Mouse (Mus musculus): Measurements from ENCODE around the gene Itgb5. TPM values are rescaled to one million over a fixed set of nuclear protein-coding genes. Genes with fewer than 3 reads are reported as not detected.

Gene Itgb5
- polyA plus RNA-seq, 1 experiment from 2014 or later = 13.5 TPM

GRCm38 (mm10) chr16:33953008-33953407, 123.5 kb downstream of the Itgb5 start:
- Histone ChIP-seq H3K4me1 (ENCODE audit: control insufficient read depth, insufficient read depth, low read length) (no peaks in the 10 kb centered on the region), H3K27ac (ENCODE audit: low read length) (no peak overlapping the region), H3K9ac (ENCODE audit: low read depth, low read length) (no peak overlapping the region), H3K9me3 (replicated peaks; ENCODE audit: control insufficient read depth, low read length, poor library complexity, severe bottlenecking) (no peaks in the 10 kb centered on the region), H3K4me3 (ENCODE audit: low read depth, low read length) (no peak overlapping the region), H3K27me3 (ENCODE audit: control insufficient read depth, insufficient read depth, low read depth, low read length) (no peaks in the 10 kb centered on the region), H3K36me3 (ENCODE audit: control insufficient read depth, insufficient read depth, low read length) (peaks cover 35% of the 10 kb centered on the region), H3K4me2 (ENCODE audit: low read length) (no peak overlapping the region)
- no peak for ATAC-seq
- WGBS = 87% methylated on average over 4 of the region's 4 CpGs

DNA sequence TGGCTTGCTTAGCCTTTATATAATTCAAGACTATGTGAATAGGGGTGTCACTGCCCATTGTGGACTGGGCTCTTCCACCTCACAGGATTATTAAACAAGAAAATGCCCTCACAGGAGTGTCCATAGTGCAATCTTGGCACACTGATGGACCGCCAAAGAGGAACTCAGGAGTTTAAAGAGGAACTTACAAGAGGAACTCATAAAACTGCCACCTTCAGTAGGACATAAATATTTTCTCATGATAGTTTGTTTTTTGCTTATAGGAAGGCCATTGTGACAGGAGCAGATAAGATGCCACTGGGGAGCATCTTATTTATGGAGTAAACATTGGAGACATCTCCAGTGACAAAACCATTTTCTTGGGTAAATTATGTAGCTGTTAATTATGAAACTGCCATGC, 125.3 kb downstream of the Itgb5 start:
- ATAC-seq = no peak
- Histone ChIP-seq H3K4me3 (ENCODE audit: low read depth, low read length) (no peak overlapping the region), H3K36me3 (ENCODE audit: control insufficient read depth, insufficient read depth, low read length) (peaks cover 38% of the 10 kb centered on the region), H3K9me3 (replicated peaks; ENCODE audit: control insufficient read depth, low read length, poor library complexity, severe bottlenecking) (no peaks in the 10 kb centered on the region), H3K27ac (ENCODE audit: low read length) (no peak overlapping the region), H3K27me3 (ENCODE audit: control insufficient read depth, insufficient read depth, low read depth, low read length) (no peaks in the 10 kb centered on the region), H3K4me2 (ENCODE audit: low read length) (no peak overlapping the region), H3K4me1 (ENCODE audit: control insufficient read depth, insufficient read depth, low read length) (no peaks in the 10 kb centered on the region), H3K9ac (ENCODE audit: low read depth, low read length) (no peak overlapping the region)
- 92% methylated on average over 1 of the region's 1 CpGs for WGBS

DNA sequence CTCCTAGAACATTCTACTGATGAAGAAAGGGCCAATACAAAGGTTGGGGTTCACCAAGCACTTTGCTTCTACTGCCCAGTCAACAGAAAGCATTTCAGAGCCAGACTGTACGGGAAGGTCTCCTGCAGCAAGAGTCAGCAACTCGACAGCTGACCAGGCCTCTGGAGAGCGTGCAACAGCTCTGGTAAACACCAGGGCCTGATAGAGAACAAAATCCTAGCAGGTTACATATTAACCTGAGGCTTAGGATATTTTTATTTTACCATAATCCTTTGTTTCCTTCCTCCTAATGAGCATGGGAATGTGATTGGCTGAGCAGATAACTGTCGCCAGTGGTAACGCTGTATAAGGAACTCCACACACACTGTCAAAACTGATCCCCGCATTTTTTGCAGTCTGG, 134.0 kb downstream of the Itgb5 start:
- Histone ChIP-seq H3K4me3 (ENCODE audit: low read depth, low read length) (no peak overlapping the region), H3K36me3 (ENCODE audit: control insufficient read depth, insufficient read depth, low read length) (peaks cover 24% of the 10 kb centered on the region; the same call in 1 of the 2 replicates), H3K4me1 (ENCODE audit: control insufficient read depth, insufficient read depth, low read length) (peaks cover 10% of the 10 kb centered on the region), H3K27me3 (ENCODE audit: control insufficient read depth, insufficient read depth, low read depth, low read length) (no peaks in the 10 kb centered on the region), H3K4me2 (ENCODE audit: low read length) (no peak overlapping the region), H3K9ac (ENCODE audit: low read depth, low read length) (no peak overlapping the region), H3K9me3 (replicated peaks; ENCODE audit: control insufficient read depth, low read length, poor library complexity, severe bottlenecking) (no peaks in the 10 kb centered on the region), H3K27ac (ENCODE audit: low read length) (no peak overlapping the region)
- no peak for ATAC-seq
- WGBS = 91% methylated on average over 6 of the region's 6 CpGs

- no peaks in the 10 kb centered on the region for H3K27me3 ChIP-seq (ENCODE audit: control insufficient read depth, insufficient read depth, low read depth, low read length)
- peak overlapping the region; percentile 88 for H3K4me2 ChIP-seq (ENCODE audit: low read length)
- H3K4me1 ChIP-seq (ENCODE audit: control insufficient read depth, insufficient read depth, low read length) = peaks cover 10% of the 10 kb centered on the region
- peak; percentile 29 for ATAC-seq
- 17% methylated on average over 15 of the region's 15 CpGs for WGBS
- H3K4me3 ChIP-seq (ENCODE audit: low read depth, low read length) = peak overlapping the region; percentile 77
- H3K27ac ChIP-seq (ENCODE audit: low read length) = no peak overlapping the region; the same call in 1 of the 2 replicates
- peak overlapping the region; percentile 76 for H3K9ac ChIP-seq (ENCODE audit: low read depth, low read length)
- H3K9me3 ChIP-seq (replicated peaks; ENCODE audit: control insufficient read depth, low read length, poor library complexity, severe bottlenecking) = no peaks in the 10 kb centered on the region
- H3K36me3 ChIP-seq (ENCODE audit: control insufficient read depth, insufficient read depth, low read length) = peaks cover 11% of the 10 kb centered on the region; the same call in 1 of the 2 replicates
Observed at GRCm38 (mm10) chr16:33965878-33966537, 136.5 kb downstream of the Itgb5 start.

DNA sequence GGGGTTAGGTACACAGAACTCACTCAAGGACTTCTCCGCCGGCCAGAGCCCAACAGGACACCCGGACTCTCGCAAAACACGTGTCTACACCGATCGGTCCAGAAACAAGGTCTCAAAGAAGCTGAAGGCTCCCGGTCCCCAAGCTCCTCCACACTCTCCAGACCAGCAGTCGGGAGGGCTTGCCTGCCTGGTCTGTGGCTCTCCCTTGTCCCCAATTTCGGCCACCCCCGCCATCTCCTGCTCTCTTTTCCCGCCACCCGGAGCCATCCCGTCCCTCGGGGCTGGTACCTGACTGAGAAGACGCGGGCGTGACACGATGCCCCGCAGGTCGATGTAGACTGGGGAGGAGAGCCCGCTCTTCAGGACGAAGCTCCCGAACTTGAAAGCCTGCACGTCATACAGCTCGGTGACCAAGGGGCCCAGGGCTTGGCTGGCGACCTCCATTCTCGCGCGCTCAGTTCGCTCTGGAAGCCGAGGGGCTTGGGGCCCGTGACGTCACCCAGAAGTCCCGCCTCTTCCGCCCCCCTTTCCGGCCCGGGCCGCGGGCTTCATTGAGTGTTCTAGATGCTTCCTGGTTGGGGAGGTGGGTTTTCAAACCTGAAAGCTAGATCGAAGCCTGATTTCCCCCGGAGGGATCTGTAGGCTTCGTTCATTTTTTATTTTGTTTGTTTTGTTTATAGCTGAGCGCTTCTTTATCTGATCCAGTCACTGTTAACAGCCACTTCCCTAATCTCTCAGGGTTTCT, 137.2 kb downstream of the Itgb5 start, which contains the start of gene Umps:
Umps (minus strand) TSS at position 501 of the 745 bp plus-strand sequence.
- Histone ChIP-seq H3K4me1 (ENCODE audit: control insufficient read depth, insufficient read depth, low read length) (peaks cover 10% of the 10 kb centered on the region), H3K4me3 (ENCODE audit: low read depth, low read length) (peak within 1 kb of the TSS; percentile 77), H3K27me3 (ENCODE audit: control insufficient read depth, insufficient read depth, low read depth, low read length) (no peaks in the 10 kb centered on the region), H3K9ac (ENCODE audit: low read depth, low read length) (peak within 1 kb of the TSS; percentile 76), H3K36me3 (ENCODE audit: control insufficient read depth, insufficient read depth, low read length) (peaks cover 6% of the 10 kb centered on the region; the same call in 1 of the 2 replicates), H3K4me2 (ENCODE audit: low read length) (peak within 1 kb of the TSS; percentile 88), H3K9me3 (replicated peaks; ENCODE audit: control insufficient read depth, low read length, poor library complexity, severe bottlenecking) (no peaks in the 10 kb centered on the region), H3K27ac (ENCODE audit: low read length) (peak within 1 kb of the TSS; percentile 51)
- 1% methylated on average over 44 of the region's 44 CpGs for WGBS
- ATAC-seq = peak; percentile 96

GRCm38 (mm10) chr16:33967283-33967640, 137.8 kb downstream of the Itgb5 start:
- no peaks in the 10 kb centered on the region for H3K27me3 ChIP-seq (ENCODE audit: control insufficient read depth, insufficient read depth, low read depth, low read length)
- ATAC-seq = peak; percentile 47

GRCm38 (mm10) chr16:33979855-33980254, 150.4 kb downstream of the Itgb5 start:
- no peak for ATAC-seq
- no peaks in the 10 kb centered on the region for H3K27me3 ChIP-seq (ENCODE audit: control insufficient read depth, insufficient read depth, low read depth, low read length)

More at GRCm38 (mm10) chr16:33967283-33967640, 137.8 kb downstream of the Itgb5 start:
- peak overlapping the region; percentile 76 for H3K9ac ChIP-seq (ENCODE audit: low read depth, low read length)
- H3K27ac ChIP-seq (ENCODE audit: low read length) = peak overlapping the region; percentile 51
- peak overlapping the region; percentile 77 for H3K4me3 ChIP-seq (ENCODE audit: low read depth, low read length)
- H3K4me1 ChIP-seq (ENCODE audit: control insufficient read depth, insufficient read depth, low read length) = peaks cover 10% of the 10 kb centered on the region
- H3K4me2 ChIP-seq (ENCODE audit: low read length) = peak overlapping the region; percentile 88
- WGBS = 70% methylated on average over 2 of the region's 2 CpGs
- H3K9me3 ChIP-seq (replicated peaks; ENCODE audit: control insufficient read depth, low read length, poor library complexity, severe bottlenecking) = no peaks in the 10 kb centered on the region
- H3K36me3 ChIP-seq (ENCODE audit: control insufficient read depth, insufficient read depth, low read length) = peaks cover 3% of the 10 kb centered on the region; the same call in 1 of the 2 replicates

GRCm38 (mm10) chr16:33983712-33984111, 154.2 kb downstream of the Itgb5 start:
- Histone ChIP-seq H3K4me2 (ENCODE audit: low read length) (no peak overlapping the region), H3K27me3 (ENCODE audit: control insufficient read depth, insufficient read depth, low read depth, low read length) (no peaks in the 10 kb centered on the region), H3K36me3 (ENCODE audit: control insufficient read depth, insufficient read depth, low read length) (no peaks in the 10 kb centered on the region; the same call in 1 of the 2 replicates), H3K9ac (ENCODE audit: low read depth, low read length) (no peak overlapping the region), H3K9me3 (replicated peaks; ENCODE audit: control insufficient read depth, low read length, poor library complexity, severe bottlenecking) (no peaks in the 10 kb centered on the region), H3K4me1 (ENCODE audit: control insufficient read depth, insufficient read depth, low read length) (no peaks in the 10 kb centered on the region), H3K27ac (ENCODE audit: low read length) (no peak overlapping the region), H3K4me3 (ENCODE audit: low read depth, low read length) (no peak overlapping the region)
- ATAC-seq = no peak
- WGBS = 96% methylated on average over 6 of the region's 6 CpGs

More at GRCm38 (mm10) chr16:33979855-33980254, 150.4 kb downstream of the Itgb5 start:
- no peak overlapping the region for H3K27ac ChIP-seq (ENCODE audit: low read length)
- H3K4me3 ChIP-seq (ENCODE audit: low read depth, low read length) = no peak overlapping the region
- peaks cover 21% of the 10 kb centered on the region for H3K36me3 ChIP-seq (ENCODE audit: control insufficient read depth, insufficient read depth, low read length)
- no peak overlapping the region for H3K9ac ChIP-seq (ENCODE audit: low read depth, low read length)
- H3K4me2 ChIP-seq (ENCODE audit: low read length) = no peak overlapping the region
- H3K9me3 ChIP-seq (replicated peaks; ENCODE audit: control insufficient read depth, low read length, poor library complexity, severe bottlenecking) = no peaks in the 10 kb centered on the region
- WGBS = 42% methylated on average over 2 of the region's 2 CpGs
- H3K4me1 ChIP-seq (ENCODE audit: control insufficient read depth, insufficient read depth, low read length) = no peaks in the 10 kb centered on the region

DNA sequence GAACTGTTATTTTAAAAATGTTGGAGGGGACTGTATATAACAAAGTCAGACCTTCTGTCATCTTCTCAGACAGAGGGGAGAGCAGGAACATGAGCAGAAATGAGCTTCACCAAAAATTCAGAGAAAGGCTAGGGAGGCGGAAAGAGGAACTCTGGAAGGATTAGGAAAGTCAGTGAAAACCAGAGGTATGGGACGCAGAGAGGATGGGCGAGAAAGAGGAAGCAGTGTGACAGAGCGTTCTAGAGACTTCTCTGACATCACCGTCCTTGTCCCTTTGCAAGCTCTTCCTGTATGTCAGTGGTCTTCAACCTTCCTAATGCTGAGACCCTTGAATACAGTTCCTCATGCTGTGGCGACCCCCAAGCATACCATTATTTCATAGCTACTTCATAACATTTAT, 155.9 kb downstream of the Itgb5 start:
- no peak overlapping the region for H3K27ac ChIP-seq (ENCODE audit: low read length)
- H3K27me3 ChIP-seq (ENCODE audit: control insufficient read depth, insufficient read depth, low read depth, low read length) = no peaks in the 10 kb centered on the region
- no peaks in the 10 kb centered on the region for H3K4me1 ChIP-seq (ENCODE audit: control insufficient read depth, insufficient read depth, low read length)
- no peaks in the 10 kb centered on the region; the same call in 1 of the 2 replicates for H3K36me3 ChIP-seq (ENCODE audit: control insufficient read depth, insufficient read depth, low read length)
- no peak for ATAC-seq
- 91% methylated on average over 6 of the region's 6 CpGs for WGBS
- H3K9me3 ChIP-seq (replicated peaks; ENCODE audit: control insufficient read depth, low read length, poor library complexity, severe bottlenecking) = no peaks in the 10 kb centered on the region
- H3K4me3 ChIP-seq (ENCODE audit: low read depth, low read length) = no peak overlapping the region
- H3K9ac ChIP-seq (ENCODE audit: low read depth, low read length) = no peak overlapping the region
- H3K4me2 ChIP-seq (ENCODE audit: low read length) = no peak overlapping the region
